Mouse (Mus musculus) forebrain, embryonic 11.5 days (tissue): ENCODE results near the gene Serpinh1. TPM values are rescaled to one million over a fixed set of nuclear protein-coding genes. Genes with fewer than 3 reads are reported as not detected.

Experiments used
- polyA plus RNA-seq: library from polyadenylated mRNA; unstranded; fragments of >200 nt; fragmentation: Nextera tagmentation; extraction: Ambion mirVana; gene quantifications from 2 replicates; pipeline ENCODE4 v1.2.1, GENCODE M21; 2014

Serpinh1 gene
- polyA plus RNA-seq, 1 experiment from 2014 or later, result 239 TPM

Other genes starting within 250 kb of the Serpinh1 start
- 12.2 and 12.8 TPM in 2 replicates for gene Uvrag, start 212.1 kb downstream of the Serpinh1 start, polyA plus RNA-seq
- gene Dgat2, start 170.5 kb downstream of the Serpinh1 start, polyA plus RNA-seq, result 9.2 and 9.5 TPM in 2 replicates
- gene Mogat2, start 114.6 kb downstream of the Serpinh1 start, polyA plus RNA-seq, result 9.3 and 13.0 TPM in 2 replicates
- gene Map6, start 85.8 kb downstream of the Serpinh1 start, polyA plus RNA-seq, result 36.2 and 36.7 TPM in 2 replicates
- gene Gdpd5, start 28.2 kb upstream of the Serpinh1 start, polyA plus RNA-seq, result 18.6 and 19.1 TPM in 2 replicates
- 4.7 and 5.5 TPM in 2 replicates for gene Klhl35, start 112.8 kb upstream of the Serpinh1 start, polyA plus RNA-seq
- 699 and 715 TPM in 2 replicates for gene Rps3, start 130.5 kb upstream of the Serpinh1 start, polyA plus RNA-seq
- 4.0 and 4.2 TPM in 2 replicates for gene Arrb1, start 182.2 kb upstream of the Serpinh1 start, polyA plus RNA-seq